Mouse (Mus musculus) C2C12 (cell line): ENCODE data around the gene Camkv. TPM values are rescaled to one million over a fixed set of nuclear protein-coding genes. Genes with fewer than 3 reads are reported as not detected.

Source experiments
- H3K27me3 ChIP-seq: one replicate; pipeline ENCODE4 v1.6.1; 2011; ENCODE audit not compliant: control insufficient read depth, insufficient read depth, insufficient read length
- H3K36me3 ChIP-seq: one replicate; pipeline ENCODE4 v1.6.1; 2011; ENCODE audit not compliant: control insufficient read depth, insufficient read depth
- H3K4me3 ChIP-seq: one replicate; pipeline ENCODE4 v1.5.1; 2011; ENCODE audit warnings: mild to moderate bottlenecking, control low read depth; ENCODE audit not compliant: poor library complexity, insufficient read depth, severe bottlenecking
- H3K79me2 ChIP-seq: one replicate; pipeline ENCODE4 v1.6.1; 2011; ENCODE audit not compliant: control insufficient read depth, insufficient read depth
- H3K79me3 ChIP-seq: one replicate; pipeline ENCODE4 v1.6.1; 2011; ENCODE audit warnings: low read depth, control low read depth
- H3ac ChIP-seq: one replicate; pipeline ENCODE3; 2011; ENCODE audit warnings: low read depth; ENCODE audit not compliant: control insufficient read depth, insufficient read length
- CEBPB ChIP-seq: IDR thresholded peaks from one replicate; pipeline ENCODE4 v1.6.1; 2011; ENCODE audit warnings: low read depth, mild to moderate bottlenecking, control low read depth, moderate library complexity
- CTCF ChIP-seq: IDR thresholded peaks from one replicate; pipeline ENCODE4 v1.5.1; 2011; ENCODE audit not compliant: control insufficient read depth, insufficient read depth, insufficient read length
- FOSL1 ChIP-seq: IDR thresholded peaks from one replicate; pipeline ENCODE4 v1.8.0; 2011; ENCODE audit warnings: mild to moderate bottlenecking, low read length; ENCODE audit not compliant: poor library complexity, insufficient read depth, severe bottlenecking
- MAX ChIP-seq: IDR thresholded peaks from one replicate; pipeline ENCODE4 v1.6.1; 2011; ENCODE audit warnings: mild to moderate bottlenecking, control low read depth
- MYOD1 ChIP-seq: IDR thresholded peaks from one replicate; pipeline ENCODE4 v1.6.1; 2011; ENCODE audit warnings: low read depth; ENCODE audit not compliant: control insufficient read depth, insufficient read length
- MYOG ChIP-seq: IDR thresholded peaks from one replicate; pipeline ENCODE4 v1.6.1; 2011; ENCODE audit not compliant: control insufficient read depth, insufficient read length; ENCODE audit errors: extremely low read depth
- USF1 ChIP-seq: IDR thresholded peaks from one replicate; pipeline ENCODE4 v1.6.1; 2011; ENCODE audit warnings: low read depth, mild to moderate bottlenecking, control low read depth, moderate library complexity
- polyA plus RNA-seq: library from polyadenylated mRNA; unstranded; fragments of >200 nt; fragmentation: generic; extraction: Trizol; gene quantifications from one replicate; pipeline ENCODE4 v1.2.1, GENCODE M21; 2012; ENCODE audit warnings: missing spikeins

The Camkv gene
- polyA plus RNA-seq, 1 experiment, result 0.07 TPM

GRCm38 (mm10) chr9:107927749-107928148 lies 7.7 kb upstream of the Camkv start:
- no peak for TF ChIP-seq CTCF
- TF ChIP-seq MAX, result no peak
- no peak for TF ChIP-seq MYOD1
- TF ChIP-seq CEBPB, result no peak
- TF ChIP-seq USF1, result no peak
- no peak for TF ChIP-seq FOSL1
- TF ChIP-seq MYOG, result no peak
- Histone ChIP-seq H3K27me3 (peaks cover 3% of the 10 kb centered on the region), H3K79me2 (no peaks in the 10 kb centered on the region), H3K79me3 (no peaks in the 10 kb centered on the region), H3ac (no peak overlapping the region), H3K4me3 (no peak overlapping the region), H3K36me3 (no peaks in the 10 kb centered on the region)

- Histone ChIP-seq H3K27me3 (peaks cover 3% of the 10 kb centered on the region), H3ac (no peak within 1 kb of the TSS), H3K4me3 (no peak within 1 kb of the TSS), H3K36me3 (no peaks in the 10 kb centered on the region), H3K79me3 (no peaks in the 10 kb centered on the region), H3K79me2 (no peaks in the 10 kb centered on the region)
- TF ChIP-seq CEBPB (no peak), MYOG (no peak), CTCF (no peak), USF1 (no peak), FOSL1 (no peak), MYOD1 (no peak), MAX (no peak)
Observed at GRCm38 (mm10) chr9:107928169-107928568, 7.3 kb upstream of the Camkv start, which contains the start of gene Actl11. Gene Actl11 (plus strand): TSS chr9:107928469.

- H3ac ChIP-seq, result no peak overlapping the region
- no peaks in the 10 kb centered on the region for H3K36me3 ChIP-seq
- H3K27me3 ChIP-seq, result peaks cover 21% of the 10 kb centered on the region
- TF ChIP-seq FOSL1 (no peak), MYOG (no peak), USF1 (no peak), MYOD1 (no peak), CTCF (no peak), CEBPB (no peak), MAX (no peak)
- H3K79me2 ChIP-seq, result no peaks in the 10 kb centered on the region
- no peak overlapping the region for H3K4me3 ChIP-seq
- no peaks in the 10 kb centered on the region for H3K79me3 ChIP-seq
Observed at GRCm38 (mm10) chr9:107932221-107932620, 3.3 kb upstream of the Camkv start.

- Histone ChIP-seq H3K79me3 (no peaks in the 10 kb centered on the region), H3K36me3 (no peaks in the 10 kb centered on the region), H3ac (no peak overlapping the region), H3K79me2 (no peaks in the 10 kb centered on the region), H3K27me3 (peaks cover 22% of the 10 kb centered on the region), H3K4me3 (no peak overlapping the region)
- no peak for TF ChIP-seq MYOD1
- no peak for TF ChIP-seq CTCF
- no peak for TF ChIP-seq FOSL1
- no peak for TF ChIP-seq USF1
- TF ChIP-seq MYOG, result no peak
Observed at GRCm38 (mm10) chr9:107934146-107934545, 1.3 kb upstream of the Camkv start.

GRCm38 (mm10) chr9:107935790-107936214 lies 328 bp downstream of the Camkv start:
- Histone ChIP-seq H3K36me3 (no peaks in the 10 kb centered on the region), H3K27me3 (peaks cover 21% of the 10 kb centered on the region), H3K79me2 (no peaks in the 10 kb centered on the region), H3K4me3 (no peak overlapping the region), H3ac (no peak overlapping the region), H3K79me3 (no peaks in the 10 kb centered on the region)
- no peak for TF ChIP-seq FOSL1

DNA sequence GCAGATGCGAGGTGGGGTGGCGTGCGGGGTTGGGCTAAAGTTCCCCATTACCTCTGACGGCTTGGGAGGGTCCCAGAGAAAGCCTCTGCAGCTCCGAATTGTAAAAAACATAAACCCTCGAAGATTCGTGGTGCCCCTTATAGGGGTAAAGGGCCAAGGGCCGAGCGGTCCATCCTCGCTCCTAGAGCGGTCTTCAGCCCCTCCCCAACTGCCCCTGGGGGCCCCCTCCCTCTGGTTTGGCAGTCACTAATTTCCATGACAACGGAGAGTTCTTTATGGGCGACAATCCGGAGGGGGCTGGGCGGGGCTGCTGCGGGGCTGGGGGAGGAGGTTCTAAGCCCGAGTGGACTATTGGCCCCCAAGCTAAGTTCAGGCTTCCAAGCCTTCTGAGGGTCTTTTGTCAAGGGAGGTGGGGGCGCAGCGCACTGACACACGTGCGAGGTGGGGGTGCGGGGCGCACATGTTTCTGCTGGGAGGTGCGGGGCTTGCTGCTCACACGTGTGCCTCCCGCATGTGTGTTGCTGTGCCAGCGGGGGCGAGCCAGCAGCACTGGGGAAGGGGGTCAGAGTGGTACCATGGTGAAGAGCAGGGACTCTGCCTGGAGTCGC lies 845 bp downstream of the Camkv start:
- Histone ChIP-seq H3K27me3 (peaks cover 24% of the 10 kb centered on the region), H3ac (no peak overlapping the region), H3K4me3 (no peak overlapping the region), H3K36me3 (no peaks in the 10 kb centered on the region), H3K79me3 (no peaks in the 10 kb centered on the region), H3K79me2 (no peaks in the 10 kb centered on the region)
- TF ChIP-seq MYOD1 (no peak), FOSL1 (no peak), MAX (no peak), CTCF (no peak), MYOG (no peak)
